Mouse (Mus musculus) ES-E14 (cell line): Measurements from ENCODE around the gene Phldb2.

Source experiments
- CHD2 ChIP-seq: IDR thresholded peaks from 2 replicates; pipeline ENCODE4 v1.6.1; 2014; ENCODE audit warnings: mild to moderate bottlenecking, low read depth, low read length, inconsistent platforms
- HCFC1 ChIP-seq: IDR thresholded peaks from 2 replicates; pipeline ENCODE4 v1.6.1; 2012; ENCODE audit warnings: low read length, inconsistent platforms, borderline replicate concordance; ENCODE audit not compliant: insufficient read depth
- ZC3H11A ChIP-seq: IDR thresholded peaks from 2 replicates; pipeline ENCODE4 v1.6.1; 2012; ENCODE audit warnings: low read depth, mild to moderate bottlenecking, inconsistent platforms, low read length, borderline replicate concordance
- ZNF384 ChIP-seq: IDR thresholded peaks from 2 replicates; pipeline ENCODE4 v1.6.1; 2012; ENCODE audit warnings: low read depth, low read length, inconsistent platforms

DNA sequence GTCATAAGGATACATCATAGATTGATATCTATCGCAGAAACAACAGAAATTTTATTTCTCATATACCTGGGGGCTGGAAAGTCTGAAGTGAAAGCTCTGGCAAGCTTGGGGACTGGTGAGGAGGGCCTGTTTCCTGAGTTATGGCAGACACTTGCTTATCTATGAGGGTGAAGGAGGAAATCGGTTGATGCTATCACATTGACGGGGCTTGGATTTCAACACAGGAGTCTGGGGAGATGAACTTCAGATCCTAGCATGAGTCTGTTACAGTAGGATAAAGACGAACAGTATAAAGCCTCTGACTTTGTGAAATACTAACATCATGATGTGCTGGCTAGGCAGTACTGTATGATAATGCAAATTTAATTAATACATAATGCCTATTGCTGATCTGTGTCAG, 25.3 kb downstream of the Phldb2 start:
- no peak for TF ChIP-seq HCFC1
- no peak for TF ChIP-seq ZC3H11A
- no peak for TF ChIP-seq ZNF384
- TF ChIP-seq CHD2: no peak
